ENCODE assay signal across 8 mouse cellular contexts in genomic region chr19:5937836-5938406, GRCm38 (mm10). TPM values are rescaled to one million over a fixed set of nuclear protein-coding genes. Genes with fewer than 3 reads are reported as not detected.
A peak's percentile ranks its signal among the peaks of the same experiment; 100 is the strongest.
DNase-seq lines count a peak whose midpoint lies in the region; ATAC-seq lines count a peak whose summit lies in the region.

No protein-coding gene starts in this region.

- ATAC-seq in megakaryocyte progenitor cell, adult 5-6 weeks (replicated peaks; ENCODE audit: poor library complexity): peak; percentile 90

- DNase-seq in cerebellum, postnatal 10 days: peak; percentile 38 to 46
- DNase-seq in cerebellum, adult 11-12 months: no peak
- DNase-seq in c-Kit-negative CD71-positive TER-119-positive erythroid progenitor cells, embryonic 14.5 days (ENCODE audit: low read depth, low spot score): peak; percentile 36
- DNase-seq in heart, postnatal 4 days: peak; percentile 39
- no peak for DNase-seq in thymus, postnatal 4 days
- DNase-seq in left cerebral cortex, postnatal 36 days (ENCODE audit: low spot score in 2 of 2): no peak
- DNase-seq in ovary, postnatal 36 days (ENCODE audit: low spot score): no peak

- intact Hi-C loops in left cerebral cortex, postnatal 36 days (cut with DNase I): no loop called here

RNA-seq across cellular contexts. Expression of gene Cdc42ep2, which starts 13.3 kb away (rescaled TPM):
- 10 to 100 TPM; 14.2 to 14.7 TPM for total RNA-seq in heart, postnatal 4 days (2021)
- not detected in 2 replicates for total RNA-seq in megakaryocyte progenitor cell, adult 5-6 weeks (2015)
- total RNA-seq in megakaryocyte progenitor cell, adult 5-6 weeks (2017): 0.07 TPM in 1 of 2 replicates, not detected in the other
- 1 to 10 TPM; 5.5 to 8.3 TPM for total RNA-seq in left cerebral cortex, postnatal 36 days (2021)

RNA-seq across cellular contexts. Expression of gene Dpf2, which starts 25.1 kb away (rescaled TPM):
- 100 to 1,000 TPM; 111 to 119 TPM for total RNA-seq in heart, postnatal 4 days (2021)
- total RNA-seq in megakaryocyte progenitor cell, adult 5-6 weeks (2015): 47.6 and 50.3 TPM in 2 replicates
- total RNA-seq in megakaryocyte progenitor cell, adult 5-6 weeks (2017): 65.1 and 83.0 TPM in 2 replicates
- total RNA-seq in left cerebral cortex, postnatal 36 days (2021): 10 to 100 TPM; 77.5 to 96.5 TPM

RNA-seq across cellular contexts. Expression of gene Pola2, which starts 26.1 kb away (rescaled TPM):
- 10 to 100 TPM; 32.9 to 37.1 TPM for total RNA-seq in heart, postnatal 4 days (2021)
- total RNA-seq in megakaryocyte progenitor cell, adult 5-6 weeks (2015): 60.9 and 76.7 TPM in 2 replicates
- 57.4 and 61.3 TPM in 2 replicates for total RNA-seq in megakaryocyte progenitor cell, adult 5-6 weeks (2017)
- total RNA-seq in left cerebral cortex, postnatal 36 days (2021): 1 to 10 TPM; 4.6 to 5.5 TPM

RNA-seq across cellular contexts. Expression of gene Tigd3, which starts 44.0 kb away (rescaled TPM):
- 1 to 10 TPM; 2.0 TPM for total RNA-seq in heart, postnatal 4 days (2021)
- total RNA-seq in megakaryocyte progenitor cell, adult 5-6 weeks (2015): 0.32 and 0.81 TPM in 2 replicates
- 1.5 and 2.8 TPM in 2 replicates for total RNA-seq in megakaryocyte progenitor cell, adult 5-6 weeks (2017)
- 1 to 10 TPM; 4.3 to 4.5 TPM for total RNA-seq in left cerebral cortex, postnatal 36 days (2021)

RNA-seq across cellular contexts. Expression of gene Slc22a20, which starts 48.0 kb away (rescaled TPM):
- not detected for total RNA-seq in heart, postnatal 4 days (2021)
- not detected in 2 replicates for total RNA-seq in megakaryocyte progenitor cell, adult 5-6 weeks (2015)
- total RNA-seq in megakaryocyte progenitor cell, adult 5-6 weeks (2017): 0.44 TPM in 1 of 2 replicates, not detected in the other
- not detected for total RNA-seq in left cerebral cortex, postnatal 36 days (2021)

Comparison
In these comparisons a context has a peak if more than half of its experiments do, and no peak if none do; other contexts are left out.
1. DNase-seq: peak in cerebellum, postnatal 10 days (2 of 2), c-Kit-negative CD71-positive TER-119-positive erythroid progenitor cells, embryonic 14.5 days (single experiment) and heart, postnatal 4 days (single experiment); none in cerebellum, adult 11-12 months (single experiment), thymus, postnatal 4 days (single experiment), left cerebral cortex, postnatal 36 days (0 of 2) and ovary, postnatal 36 days (single experiment).
2. RNA of gene Cdc42ep2, which starts 13.3 kb away (total RNA-seq): 14.2 to 14.7 TPM in heart, postnatal 4 days and 5.5 to 8.3 TPM in left cerebral cortex, postnatal 36 days; 0.07 TPM in megakaryocyte progenitor cell, adult 5-6 weeks; every median in the first group is over 4 times any median in the second.
3. RNA of gene Pola2, which starts 26.1 kb away (total RNA-seq): 57.4 to 76.7 TPM in megakaryocyte progenitor cell, adult 5-6 weeks and 32.9 to 37.1 TPM in heart, postnatal 4 days; 4.6 to 5.5 TPM in left cerebral cortex, postnatal 36 days; every median in the first group is over 4 times any median in the second.